Mouse (Mus musculus) spleen, adult 2 months (tissue): Measurements from ENCODE around the gene Itsn1. TPM values are rescaled to one million over a fixed set of nuclear protein-coding genes. Genes with fewer than 3 reads are reported as not detected.

Experiments
- DNase-seq, 2 experiments: peaks; one replicate each; pipeline versions ENCODE4 v3.0.0 to v3.0.0-alpha.2; 2012 to 2021; ENCODE audit warnings: low spot score in 2 of 2, low read depth in 1 of 2
- H3K27ac ChIP-seq: fragments of 200-500 bp; 2 replicates; pipeline ENCODE4 v1.5.1; 2012; ENCODE audit warnings: low read length, inconsistent platforms; ENCODE audit not compliant: insufficient read depth
- H3K27me3 ChIP-seq: fragments of 200-500 bp; 2 replicates; pipeline ENCODE4 v1.6.1; 2012; ENCODE audit warnings: mild to moderate bottlenecking, moderate library complexity, low read length, inconsistent platforms; ENCODE audit not compliant: control insufficient read depth, insufficient read depth
- H3K36me3 ChIP-seq: fragments of 200-500 bp; 2 replicates; pipeline ENCODE4 v1.6.1; 2012; ENCODE audit warnings: mild to moderate bottlenecking, low read length, inconsistent platforms; ENCODE audit not compliant: control insufficient read depth, insufficient read depth
- H3K4me1 ChIP-seq: fragments of 200-500 bp; 2 replicates; pipeline ENCODE4 v1.6.1; 2011; ENCODE audit warnings: inconsistent platforms; ENCODE audit not compliant: control insufficient read depth, insufficient read depth, insufficient read length
- H3K4me3 ChIP-seq: fragments of 200-500 bp; 2 replicates; pipeline ENCODE4 v1.5.1; 2011; ENCODE audit warnings: mild to moderate bottlenecking, inconsistent platforms; ENCODE audit not compliant: insufficient read depth, insufficient read length; ENCODE audit errors: extremely low read depth
- CTCF ChIP-seq: fragments of 200-500 bp; IDR thresholded peaks from 2 replicates; pipeline ENCODE4 v1.5.1; 2011; ENCODE audit warnings: mild to moderate bottlenecking, inconsistent platforms; ENCODE audit not compliant: insufficient read depth, insufficient read length, insufficient replicate concordance; ENCODE audit errors: extremely low read depth
- POLR2A ChIP-seq: fragments of 200-500 bp; IDR thresholded peaks from 2 replicates; pipeline ENCODE4 v1.6.1; 2011; ENCODE audit warnings: low read depth, low read length, inconsistent platforms
- WGBS: fragments of 180-500 bp; shearing (Covaris S2); methylation state at CpG from one replicate; pipeline ENCODE4 v1.1.7; 2018; 5-methylcytosine and 5-hydroxymethylcytosine counted together
- polyA plus RNA-seq: library from polyadenylated mRNA; depleted of rRNA; stranded (reverse); fragments of >200 nt; gene quantifications from 2 replicates; pipeline ENCODE4 v1.2.3, GENCODE M21; 2012

The Itsn1 gene
- polyA plus RNA-seq, 1 experiment, result 36.0 TPM

DNA sequence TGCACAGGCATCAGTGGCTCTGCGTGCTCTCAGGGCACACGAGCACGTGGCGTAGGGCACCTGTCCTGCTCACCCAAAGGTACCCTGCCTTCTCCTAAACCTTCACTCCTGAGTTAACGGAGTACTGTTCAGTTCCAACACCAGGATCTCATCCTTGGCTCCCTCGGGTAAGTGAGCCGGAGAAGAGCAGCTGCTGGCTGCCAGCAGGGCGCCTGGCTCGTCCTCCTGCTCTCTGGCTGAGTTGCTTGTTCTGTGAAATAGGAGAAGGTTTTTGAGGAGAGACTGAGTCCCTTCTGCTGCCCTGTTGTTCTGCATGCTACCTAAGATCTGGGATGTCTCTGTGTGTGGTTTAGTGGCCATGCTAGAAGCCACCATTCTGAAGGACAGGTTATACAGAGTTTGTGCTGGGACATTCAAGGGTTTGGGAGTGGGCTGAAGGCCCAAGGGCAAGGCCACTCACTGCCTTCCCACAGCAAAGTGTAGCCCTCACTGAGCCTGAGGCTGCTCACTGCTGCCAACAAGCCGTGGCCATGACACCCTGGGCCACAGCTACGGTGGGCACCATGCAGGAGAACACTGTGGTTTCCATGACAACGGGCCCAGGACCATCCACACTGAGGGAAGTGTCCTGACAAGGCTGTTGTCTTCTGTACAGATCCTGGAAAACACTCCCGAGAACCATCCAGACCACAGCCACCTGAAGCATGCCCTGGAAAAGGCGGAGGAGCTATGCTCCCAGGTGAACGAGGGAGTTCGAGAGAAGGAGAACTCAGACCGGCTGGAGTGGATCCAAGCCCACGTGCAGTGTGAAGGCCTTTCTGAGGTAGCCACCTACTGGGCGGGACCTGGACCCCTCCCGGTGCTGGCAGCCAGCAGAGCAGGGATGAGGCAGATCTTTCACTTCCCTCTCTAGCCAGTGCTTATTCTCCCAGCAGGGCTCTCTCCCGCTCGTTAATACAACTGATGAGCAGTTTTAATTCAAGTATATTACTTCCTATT lies 170.1 kb downstream of the Itsn1 start:
- TF ChIP-seq POLR2A (no peak), CTCF (no peak)
- no peaks in the 10 kb centered on the region for H3K36me3 ChIP-seq
- no peaks in the 10 kb centered on the region for H3K4me1 ChIP-seq
- no peak overlapping the region for H3K4me3 ChIP-seq
- no peak overlapping the region for H3K27ac ChIP-seq
- DNase-seq, result no peak
- WGBS, result 61% methylated on average over 22 of the region's 22 CpGs
- no peaks in the 10 kb centered on the region for H3K27me3 ChIP-seq

- no peaks in the 10 kb centered on the region for H3K27me3 ChIP-seq
- H3K36me3 ChIP-seq, result no peaks in the 10 kb centered on the region
- H3K4me3 ChIP-seq, result no peak overlapping the region
- no peaks in the 10 kb centered on the region for H3K4me1 ChIP-seq
- no peak for DNase-seq
- TF ChIP-seq CTCF, result no peak
- no peak for TF ChIP-seq POLR2A
- no peak overlapping the region for H3K27ac ChIP-seq
- WGBS, result 90% methylated on average over 11 of the region's 11 CpGs
These were observed 171.2 kb downstream of the Itsn1 start for GRCm38 (mm10) chr16:91900274-91900673.

GRCm38 (mm10) chr16:91903801-91904506 lies 174.9 kb downstream of the Itsn1 start:
- Histone ChIP-seq H3K27me3 (no peaks in the 10 kb centered on the region), H3K4me3 (no peak overlapping the region), H3K4me1 (no peaks in the 10 kb centered on the region), H3K36me3 (no peaks in the 10 kb centered on the region), H3K27ac (no peak overlapping the region)
- WGBS, result 66% methylated on average over 13 of the region's 13 CpGs
- DNase-seq, result no peak
- TF ChIP-seq CTCF (no peak), POLR2A (no peak)

DNA sequence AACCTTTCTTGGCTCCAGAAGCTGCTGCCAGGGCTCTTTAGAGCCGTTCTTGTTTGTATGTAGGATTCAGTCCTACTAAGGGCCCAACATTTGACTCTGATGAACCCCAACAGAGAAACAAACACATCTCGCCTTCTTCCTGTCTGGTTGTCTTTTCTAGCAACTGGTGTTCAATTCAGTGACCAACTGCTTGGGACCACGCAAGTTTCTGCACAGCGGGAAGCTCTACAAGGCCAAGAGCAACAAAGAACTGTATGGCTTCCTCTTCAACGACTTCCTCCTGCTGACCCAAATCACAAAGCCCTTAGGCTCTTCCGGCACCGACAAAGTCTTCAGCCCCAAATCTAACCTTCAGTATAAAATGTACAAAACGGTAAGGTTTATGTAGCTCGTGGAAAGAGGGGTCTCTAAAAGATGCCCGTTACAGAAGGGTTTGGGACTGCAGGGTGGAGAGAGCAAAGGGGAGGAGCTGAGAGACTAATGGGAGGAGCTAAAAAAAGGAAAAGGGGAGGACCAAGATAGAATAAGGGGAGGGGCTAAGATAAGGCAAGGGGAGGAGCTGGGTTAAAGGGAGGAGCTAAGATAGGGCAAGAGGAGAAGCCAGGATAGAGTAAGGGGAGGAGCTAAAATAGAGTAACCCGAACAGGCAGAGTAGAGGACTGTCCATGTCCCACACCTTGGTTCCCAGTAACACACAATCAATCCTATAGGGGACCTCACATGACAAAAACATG lies 176.2 kb downstream of the Itsn1 start:
- H3K36me3 ChIP-seq, result no peaks in the 10 kb centered on the region
- H3K27me3 ChIP-seq, result no peaks in the 10 kb centered on the region

GRCm38 (mm10) chr16:91905987-91906386 lies 176.9 kb downstream of the Itsn1 start:
- no peaks in the 10 kb centered on the region for H3K4me1 ChIP-seq
- TF ChIP-seq CTCF (no peak), POLR2A (no peak)
- 92% methylated on average over 10 of the region's 10 CpGs for whole genome bisulfite sequencing
- no peak for DNase-seq
- no peaks in the 10 kb centered on the region for H3K36me3 ChIP-seq
- no peaks in the 10 kb centered on the region for H3K27me3 ChIP-seq
- no peak overlapping the region for H3K4me3 ChIP-seq
- H3K27ac ChIP-seq, result no peak overlapping the region

More for the DNA sequence above, 176.2 kb downstream of the Itsn1 start:
- no peaks in the 10 kb centered on the region for H3K4me1 ChIP-seq
- no peak overlapping the region for H3K4me3 ChIP-seq
- no peak for TF ChIP-seq CTCF
- no peak for TF ChIP-seq POLR2A
- DNase-seq, result no peak
- H3K27ac ChIP-seq, result no peak overlapping the region
- 63% methylated on average over 11 of the region's 11 CpGs for WGBS

DNA sequence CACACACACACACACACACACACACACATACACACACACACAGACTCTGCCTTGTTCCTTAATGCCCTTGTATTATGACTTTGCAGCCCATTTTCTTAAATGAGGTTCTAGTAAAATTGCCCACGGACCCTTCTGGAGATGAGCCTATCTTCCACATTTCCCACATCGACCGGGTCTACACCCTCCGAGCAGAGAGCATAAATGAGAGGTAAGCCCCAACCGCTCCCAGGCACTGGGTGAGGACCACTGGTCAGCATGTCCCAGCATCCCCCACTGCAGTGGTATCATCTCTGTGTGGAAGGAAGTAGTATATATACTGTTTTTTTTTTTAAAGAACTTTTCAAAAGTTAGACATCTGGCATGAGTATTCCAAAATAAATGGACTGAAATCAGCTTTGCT lies 177.6 kb downstream of the Itsn1 start:
- H3K27ac ChIP-seq, result no peak overlapping the region
- TF ChIP-seq CTCF (no peak), POLR2A (no peak)

More for the DNA sequence above, 177.6 kb downstream of the Itsn1 start:
- WGBS, result 92% methylated on average over 5 of the region's 5 CpGs
- Histone ChIP-seq H3K27me3 (no peaks in the 10 kb centered on the region), H3K4me3 (no peak overlapping the region), H3K4me1 (no peaks in the 10 kb centered on the region), H3K36me3 (no peaks in the 10 kb centered on the region)
- DNase-seq, result no peak
